Mouse (Mus musculus): ENCODE measurements around the gene Trnt1.

Gene Trnt1

GRCm38 (mm10) chr6:106768640-106769289 lies at the start of gene Trnt1:
Trnt1 (plus strand) TSS chr6:106769120.
- DNase-seq: peak; percentile 98

GRCm38 (mm10) chr6:106725642-106726041 lies 43.3 kb upstream of the Trnt1 start:
- DNase-seq: no peak

- no peak for DNase-seq
Measured at GRCm38 (mm10) chr6:106726078-106726477, 42.8 kb upstream of the Trnt1 start.

GRCm38 (mm10) chr6:106727703-106728102 lies 41.2 kb upstream of the Trnt1 start:
- no peak for DNase-seq

GRCm38 (mm10) chr6:106729682-106730314 lies 39.1 kb upstream of the Trnt1 start:
- DNase-seq: peak; percentile 26

GRCm38 (mm10) chr6:106732563-106732962 lies 36.4 kb upstream of the Trnt1 start:
- no peak for DNase-seq

GRCm38 (mm10) chr6:106738229-106738628 lies 30.7 kb upstream of the Trnt1 start:
- DNase-seq: no peak

- no peak for DNase-seq
Measured at GRCm38 (mm10) chr6:106740244-106740825, 28.6 kb upstream of the Trnt1 start.

GRCm38 (mm10) chr6:106743556-106744233 lies 25.2 kb upstream of the Trnt1 start:
- DNase-seq: no peak

- no peak for DNase-seq
Measured at GRCm38 (mm10) chr6:106745673-106746394, 23.1 kb upstream of the Trnt1 start.

- no peak for DNase-seq
Measured at GRCm38 (mm10) chr6:106747251-106747650, 21.7 kb upstream of the Trnt1 start.

- no peak for DNase-seq
Measured at GRCm38 (mm10) chr6:106747804-106748203, 21.1 kb upstream of the Trnt1 start.

- DNase-seq: no peak
Measured at GRCm38 (mm10) chr6:106748887-106749388, 20.0 kb upstream of the Trnt1 start, which contains the start of gene Il5ra. Il5ra (minus strand) TSS chr6:106749037.

- no peak for DNase-seq
Measured at GRCm38 (mm10) chr6:106750291-106750690, 18.6 kb upstream of the Trnt1 start.

GRCm38 (mm10) chr6:106758299-106758698 lies 10.6 kb upstream of the Trnt1 start:
- DNase-seq: no peak

GRCm38 (mm10) chr6:106760473-106761218 lies 8.3 kb upstream of the Trnt1 start:
- DNase-seq: no peak

- no peak for DNase-seq
Measured at GRCm38 (mm10) chr6:106761486-106761885, 7.4 kb upstream of the Trnt1 start.

- no peak for DNase-seq
Measured at GRCm38 (mm10) chr6:106765892-106766291, 3.0 kb upstream of the Trnt1 start.

GRCm38 (mm10) chr6:106766774-106767173 lies 2.1 kb upstream of the Trnt1 start:
- no peak for DNase-seq

- no peak for DNase-seq
Measured at GRCm38 (mm10) chr6:106769290-106769866, 458 bp downstream of the Trnt1 start.

GRCm38 (mm10) chr6:106770046-106770445 lies 1.1 kb downstream of the Trnt1 start:
- DNase-seq: no peak

GRCm38 (mm10) chr6:106787138-106787537 lies 18.2 kb downstream of the Trnt1 start:
- no peak for DNase-seq

All from kidney, adult 18-20 months (tissue).